Mouse (Mus musculus) embryonic facial prominence, embryonic 14.5 days (tissue): ENCODE results near the gene Fam198b. TPM values are rescaled to one million over a fixed set of nuclear protein-coding genes. Genes with fewer than 3 reads are reported as not detected.
A peak's percentile ranks its signal among the peaks of the same experiment; 100 is the strongest.

Source experiments
- ATAC-seq: fragments of 200-750 bp; cut with Nextera tagmentation; 2 replicates; pipeline ENCODE4 v1.8.0; 2017; ENCODE audit warnings: low read depth, moderate number of reproducible peaks, moderate TSS enrichment
- DNase-seq: peaks from one replicate; pipeline ENCODE4 v3.0.0-alpha.2; 2015; ENCODE audit warnings: low spot score
- H3K27ac ChIP-seq: fragments of 300-500 bp; sonication (generic); replicated peaks from 2 replicates; pipeline ENCODE4 v1.5.1; 2014; ENCODE audit warnings: low read depth, mild to moderate bottlenecking, low read length, moderate library complexity
- H3K27me3 ChIP-seq: fragments of 300-500 bp; sonication (generic); replicated peaks from 2 replicates; pipeline ENCODE4 v1.6.1; 2014; ENCODE audit warnings: low read length; ENCODE audit not compliant: control insufficient read depth, insufficient read depth
- H3K36me3 ChIP-seq: fragments of 300-500 bp; sonication (generic); 2 replicates; pipeline ENCODE4 v1.6.1; 2014; ENCODE audit warnings: low read length, mixed read lengths; ENCODE audit not compliant: control insufficient read depth, insufficient read depth
- H3K4me1 ChIP-seq: fragments of 300-500 bp; sonication (generic); 2 replicates; pipeline ENCODE4 v1.6.1; 2014; ENCODE audit warnings: antibody characterized with exemption, low read length; ENCODE audit not compliant: control insufficient read depth, insufficient read depth
- H3K4me2 ChIP-seq: fragments of 300-500 bp; sonication (generic); 2 replicates; pipeline ENCODE4 v1.6.1; 2014; ENCODE audit warnings: low read depth, mild to moderate bottlenecking, low read length, moderate library complexity, mixed read lengths
- H3K4me3 ChIP-seq: fragments of 300-500 bp; sonication (generic); 2 replicates; pipeline ENCODE4 v1.5.1; 2014; ENCODE audit warnings: low read depth, mild to moderate bottlenecking, low read length
- H3K9ac ChIP-seq: fragments of 300-500 bp; sonication (generic); 2 replicates; pipeline ENCODE4 v1.6.1; 2014; ENCODE audit warnings: low read depth, mild to moderate bottlenecking, low read length, moderate library complexity, mixed read lengths
- H3K9me3 ChIP-seq: fragments of 300-500 bp; sonication (generic); 2 replicates; pipeline ENCODE4 v1.6.1; 2016; ENCODE audit warnings: low read length; ENCODE audit not compliant: control insufficient read depth
- WGBS: fragments of 180-500 bp; shearing (Covaris S2); extraction: QIAGEN DNeasy Blood & Tissue Kit; methylation state at CpG from one replicate; pipeline ENCODE4 v1.1.7; 2014; 5-methylcytosine and 5-hydroxymethylcytosine counted together
- polyA plus RNA-seq: library from polyadenylated mRNA; unstranded; fragments of >200 nt; fragmentation: Nextera tagmentation; extraction: Ambion mirVana; gene quantifications from 2 replicates; pipeline ENCODE4 v1.2.1, GENCODE M21; 2014

The Fam198b gene
- polyA plus RNA-seq, 1 experiment from 2014 or later = 9.4 TPM

- H3K27me3 ChIP-seq = no peaks in the 10 kb centered on the region
- no peak overlapping the region for H3K4me2 ChIP-seq
- H3K27ac ChIP-seq = no peak overlapping the region
- no peaks in the 10 kb centered on the region for H3K36me3 ChIP-seq
- DNase-seq (peak; percentile 59), ATAC-seq (no peak)
- H3K9me3 ChIP-seq = no peaks in the 10 kb centered on the region
- no peak overlapping the region for H3K4me3 ChIP-seq
- no peak overlapping the region for H3K9ac ChIP-seq
- 57% methylated on average over 1 of the region's 1 CpGs for WGBS
- H3K4me1 ChIP-seq = no peaks in the 10 kb centered on the region
Measured at GRCm38 (mm10) chr3:79947736-79948135, 63.4 kb downstream of the Fam198b start.

GRCm38 (mm10) chr3:79948151-79948550 lies 63.8 kb downstream of the Fam198b start:
- no peaks in the 10 kb centered on the region for H3K27me3 ChIP-seq
- H3K27ac ChIP-seq = no peak overlapping the region
- H3K9ac ChIP-seq = no peak overlapping the region
- no peaks in the 10 kb centered on the region for H3K9me3 ChIP-seq
- no peaks in the 10 kb centered on the region for H3K36me3 ChIP-seq
- no peak overlapping the region for H3K4me3 ChIP-seq
- H3K4me1 ChIP-seq = no peaks in the 10 kb centered on the region
- WGBS = 79% methylated on average over 2 of the region's 2 CpGs
- H3K4me2 ChIP-seq = no peak overlapping the region
- ATAC-seq = no peak
- no peak for DNase-seq

- no peak overlapping the region for H3K4me2 ChIP-seq
- H3K36me3 ChIP-seq = no peaks in the 10 kb centered on the region
- no peak overlapping the region for H3K4me3 ChIP-seq
- H3K27me3 ChIP-seq = no peaks in the 10 kb centered on the region
- no peaks in the 10 kb centered on the region for H3K4me1 ChIP-seq
- H3K9ac ChIP-seq = no peak overlapping the region
- DNase-seq = no peak
- H3K27ac ChIP-seq = no peak overlapping the region
- 75% methylated on average over 2 of the region's 2 CpGs for WGBS
- no peak for ATAC-seq
- H3K9me3 ChIP-seq = no peaks in the 10 kb centered on the region
Measured at GRCm38 (mm10) chr3:79953164-79953759, 68.9 kb downstream of the Fam198b start.

- no peak overlapping the region for H3K9ac ChIP-seq
- no peaks in the 10 kb centered on the region for H3K4me1 ChIP-seq
- H3K27me3 ChIP-seq = no peaks in the 10 kb centered on the region
- no peaks in the 10 kb centered on the region for H3K9me3 ChIP-seq
- 83% methylated on average over 3 of the region's 3 CpGs for WGBS
- no peak for ATAC-seq
- no peak overlapping the region for H3K27ac ChIP-seq
- no peak for DNase-seq
- H3K36me3 ChIP-seq = no peaks in the 10 kb centered on the region
- no peak overlapping the region for H3K4me3 ChIP-seq
- H3K4me2 ChIP-seq = no peak overlapping the region
Measured at GRCm38 (mm10) chr3:79955262-79955661, 70.9 kb downstream of the Fam198b start.

- DNase-seq = no peak
- Histone ChIP-seq H3K27me3 (no peaks in the 10 kb centered on the region), H3K4me3 (no peak overlapping the region), H3K9me3 (no peaks in the 10 kb centered on the region), H3K36me3 (no peaks in the 10 kb centered on the region), H3K4me1 (no peaks in the 10 kb centered on the region), H3K9ac (no peak overlapping the region), H3K27ac (no peak overlapping the region), H3K4me2 (no peak overlapping the region)
- no peak for ATAC-seq
Measured at GRCm38 (mm10) chr3:79956792-79957191, 72.5 kb downstream of the Fam198b start.

- ATAC-seq = no peak
- Histone ChIP-seq H3K9ac (no peak overlapping the region), H3K27ac (no peak overlapping the region), H3K36me3 (no peaks in the 10 kb centered on the region), H3K9me3 (no peaks in the 10 kb centered on the region), H3K4me3 (no peak overlapping the region), H3K4me2 (no peak overlapping the region), H3K4me1 (no peaks in the 10 kb centered on the region), H3K27me3 (no peaks in the 10 kb centered on the region)
- no peak for DNase-seq
- WGBS = 89% methylated on average over 2 of the region's 2 CpGs
Measured at GRCm38 (mm10) chr3:79957752-79958151, 73.4 kb downstream of the Fam198b start.

- Histone ChIP-seq H3K9ac (no peak overlapping the region), H3K4me1 (no peaks in the 10 kb centered on the region), H3K4me2 (no peak overlapping the region), H3K27ac (no peak overlapping the region), H3K27me3 (no peaks in the 10 kb centered on the region), H3K36me3 (no peaks in the 10 kb centered on the region), H3K4me3 (no peak overlapping the region), H3K9me3 (no peaks in the 10 kb centered on the region)
- no peak for DNase-seq
- 84% methylated on average over 4 of the region's 4 CpGs for WGBS
- no peak for ATAC-seq
Measured at GRCm38 (mm10) chr3:79966709-79967108, 82.4 kb downstream of the Fam198b start.

- Histone ChIP-seq H3K4me3 (no peak overlapping the region), H3K9ac (no peak overlapping the region), H3K9me3 (no peaks in the 10 kb centered on the region), H3K36me3 (no peaks in the 10 kb centered on the region), H3K4me2 (no peak overlapping the region), H3K27me3 (no peaks in the 10 kb centered on the region), H3K27ac (no peak overlapping the region), H3K4me1 (no peaks in the 10 kb centered on the region)
- DNase-seq (no peak), ATAC-seq (no peak)
- WGBS = 32% methylated on average over 1 of the region's 1 CpGs
Measured at GRCm38 (mm10) chr3:79967346-79967745, 83.0 kb downstream of the Fam198b start.

GRCm38 (mm10) chr3:79968426-79968825 lies 84.1 kb downstream of the Fam198b start:
- H3K36me3 ChIP-seq = no peaks in the 10 kb centered on the region
- no peak overlapping the region for H3K27ac ChIP-seq
- WGBS = 68% methylated on average over 2 of the region's 2 CpGs
- H3K27me3 ChIP-seq = no peaks in the 10 kb centered on the region
- ATAC-seq (no peak), DNase-seq (no peak)
- H3K4me2 ChIP-seq = no peak overlapping the region
- H3K9me3 ChIP-seq = no peaks in the 10 kb centered on the region
- no peak overlapping the region for H3K9ac ChIP-seq
- H3K4me3 ChIP-seq = no peak overlapping the region
- H3K4me1 ChIP-seq = no peaks in the 10 kb centered on the region
